Mouse (Mus musculus) neutrophil, adult 65 days (primary cell): ENCODE results near the gene Il15. TPM values are rescaled to one million over a fixed set of nuclear protein-coding genes. Genes with fewer than 3 reads are reported as not detected.

ENCODE experiments used
- total RNA-seq: library from RNA; stranded (reverse); gene quantifications from 2 replicates; pipeline ENCODE4 v1.2.4, GENCODE M21; 2023

Gene Il15
- 42.3 and 48.0 TPM in 2 replicates for total RNA-seq

GRCm38 (mm10) chr8:82402686-82403330 is at the start of gene Il15:
Gene Il15, minus strand, starts transcription at chr8:82403222.

